Mouse (Mus musculus) ovary, postnatal 36 days (tissue): ENCODE results near the gene Svbp.

Source experiments
- DNase-seq: peaks from one replicate; pipeline ENCODE4 v3.0.0; 2022; ENCODE audit warnings: low spot score, mixed read lengths

The Svbp gene

GRCm38 (mm10) chr4:119194909-119195581 lies at the start of gene Svbp:
TSS of gene Svbp (plus strand) at chr4:119195306.
- peak; percentile 90 for DNase-seq

DNA sequence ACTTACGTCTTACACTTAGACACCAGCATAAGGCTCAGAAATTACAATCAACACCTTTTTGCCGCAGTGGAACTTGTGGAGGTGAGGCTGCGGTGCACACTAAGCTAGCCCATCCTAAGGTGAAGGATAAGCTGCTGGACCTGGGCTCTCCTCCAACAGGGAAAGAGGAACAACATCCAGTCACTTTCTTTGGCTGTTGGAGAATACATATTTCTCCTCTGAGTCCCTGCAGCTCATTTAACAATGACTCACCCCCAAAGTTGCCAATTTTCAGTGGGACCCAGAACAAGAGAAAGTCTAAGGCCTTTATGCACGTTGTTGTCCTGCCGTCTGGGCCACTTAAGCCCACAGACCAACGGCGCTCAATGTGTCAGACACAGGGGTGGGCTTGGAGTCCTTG lies 48.3 kb upstream of the Svbp start:
- DNase-seq: no peak

DNA sequence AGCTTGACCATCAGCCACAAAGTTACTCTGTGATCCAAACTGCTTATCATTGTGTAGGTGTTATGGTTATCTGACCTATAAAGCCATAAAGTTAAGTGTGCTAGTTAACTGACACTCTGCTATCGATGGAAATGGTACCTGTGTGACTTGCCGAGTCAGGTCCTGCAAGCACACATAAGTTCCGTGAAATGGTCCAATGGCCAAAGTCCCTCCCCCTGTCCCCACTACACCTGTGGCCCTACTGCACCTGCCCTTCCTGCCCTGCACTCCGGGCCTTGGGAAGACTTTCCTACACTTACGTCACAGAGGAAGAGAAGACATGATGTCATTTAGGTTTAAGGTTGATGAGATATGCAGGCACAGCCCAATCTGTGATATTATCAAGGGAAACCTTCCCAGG lies 47.8 kb upstream of the Svbp start:
- no peak for DNase-seq

DNA sequence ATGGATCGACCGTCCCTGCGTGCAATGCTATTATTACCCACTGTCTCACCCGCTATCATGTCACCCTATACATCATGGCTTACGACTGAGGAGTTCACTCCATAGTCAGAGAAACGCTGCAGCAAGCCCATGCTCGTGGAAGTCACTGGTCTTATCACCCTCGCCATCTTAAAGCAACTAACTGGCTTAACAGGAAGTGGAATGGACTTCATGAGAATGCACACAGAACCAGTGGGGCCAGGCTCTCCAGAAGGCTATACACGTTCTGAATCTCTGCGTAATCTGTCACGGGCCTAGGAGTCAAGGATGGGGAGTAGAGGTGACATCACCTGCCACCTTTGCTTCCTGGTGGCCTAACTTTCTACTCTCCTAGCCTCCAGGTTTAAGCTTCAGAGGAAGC lies 46.4 kb upstream of the Svbp start:
- DNase-seq: no peak

GRCm38 (mm10) chr4:119157186-119157585 lies 37.9 kb upstream of the Svbp start:
- peak; percentile 37 for DNase-seq

- no peak for DNase-seq
Measured at GRCm38 (mm10) chr4:119157891-119158290, 37.2 kb upstream of the Svbp start.

DNA sequence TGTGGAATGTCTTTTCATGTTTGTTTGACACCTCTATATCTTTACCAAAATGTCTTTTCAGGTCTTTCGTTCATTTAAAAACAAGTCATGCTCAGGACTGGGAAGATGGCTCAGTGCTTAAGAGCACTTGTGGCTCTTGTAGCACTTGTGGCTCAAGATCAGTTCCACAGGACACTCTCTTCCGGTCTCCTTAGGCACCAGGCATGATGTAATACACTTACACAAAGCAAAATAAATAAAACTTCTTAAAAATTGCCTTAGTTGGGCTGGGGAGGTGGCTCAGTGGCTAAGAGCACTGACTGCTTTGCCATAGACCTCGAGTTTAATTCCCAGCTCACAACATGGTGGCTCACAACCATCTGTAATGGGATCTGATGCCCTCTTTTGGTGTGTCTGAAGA lies 33.7 kb upstream of the Svbp start:
- no peak for DNase-seq

- no peak for DNase-seq
Measured at GRCm38 (mm10) chr4:119162990-119163389, 32.1 kb upstream of the Svbp start.

- no peak for DNase-seq
Measured at GRCm38 (mm10) chr4:119165916-119166315, 29.2 kb upstream of the Svbp start.

DNA sequence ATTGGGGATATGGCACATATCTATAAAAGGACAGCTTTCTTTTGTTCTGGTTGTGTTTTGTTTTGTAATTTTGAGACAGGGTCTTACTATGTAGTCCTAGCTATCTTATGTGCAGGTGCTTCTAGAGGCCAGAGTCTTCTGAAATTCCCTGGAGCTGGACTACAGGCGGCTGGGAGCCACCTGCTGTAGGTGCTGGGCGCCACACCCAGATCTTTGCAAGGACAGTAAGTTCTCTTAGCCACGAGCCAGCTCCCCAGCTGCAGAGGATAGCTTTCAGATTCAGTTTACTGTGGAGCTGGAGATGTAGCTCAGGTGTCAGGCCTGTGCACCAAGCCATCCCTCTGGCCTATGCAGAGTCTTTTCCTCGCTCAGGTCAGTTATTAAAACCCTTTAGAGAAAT lies 28.0 kb upstream of the Svbp start:
- no peak for DNase-seq

DNA sequence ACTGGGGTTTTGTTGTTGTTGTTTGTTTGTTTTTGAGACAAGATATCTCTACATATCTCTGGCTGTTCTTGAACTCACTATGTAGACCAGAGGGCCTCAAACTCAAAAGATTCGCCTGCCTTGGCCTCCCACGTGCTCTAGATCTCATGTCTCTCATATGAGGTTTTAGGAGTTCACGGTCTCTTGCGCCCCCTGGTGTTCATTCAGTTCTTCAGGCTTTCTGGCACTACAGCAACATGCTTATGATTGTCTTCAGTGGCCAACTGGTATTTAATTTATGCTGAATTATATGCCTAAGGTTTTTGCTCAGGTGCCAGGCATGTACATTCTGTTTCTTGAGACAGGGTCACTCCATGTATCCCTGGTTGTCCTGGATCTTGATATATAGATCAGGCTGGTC lies 27.4 kb upstream of the Svbp start:
- peak; percentile 68 for DNase-seq

DNA sequence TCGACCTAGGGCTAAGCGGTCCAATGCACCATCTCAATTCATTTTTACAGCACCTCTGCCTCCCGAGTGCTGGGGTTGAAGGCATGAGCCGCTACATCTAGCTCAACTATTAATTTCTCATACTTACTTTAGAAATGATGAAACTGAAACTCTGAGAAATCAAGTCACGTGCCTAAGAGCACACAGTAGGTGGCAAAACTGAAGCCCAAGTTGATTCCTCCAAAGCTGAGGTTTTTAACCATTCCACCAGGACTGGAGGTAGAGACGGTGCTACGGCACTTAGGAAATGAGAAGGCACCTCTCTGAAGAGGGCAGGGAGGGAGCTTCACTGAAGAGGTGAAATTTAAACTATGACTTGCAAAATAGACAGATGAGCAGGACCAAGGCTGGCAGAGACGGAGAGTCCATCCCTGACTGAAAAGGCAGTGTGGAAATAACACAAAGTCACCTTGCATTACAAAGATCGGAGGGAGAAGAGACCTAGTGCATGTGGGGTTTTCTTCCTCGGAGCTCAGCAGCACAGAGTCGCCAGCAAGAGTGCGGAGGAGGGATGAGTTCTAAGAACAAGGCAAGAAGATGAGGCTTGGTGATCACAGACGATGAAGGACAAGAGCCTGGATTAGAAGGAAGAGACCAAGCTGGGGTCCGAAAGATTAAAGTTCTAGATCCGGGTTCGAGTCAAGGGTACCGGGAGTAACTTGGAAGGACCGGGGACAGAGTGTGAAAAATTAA lies 22.0 kb upstream of the Svbp start:
- DNase-seq: no peak

- peak; percentile 90 for DNase-seq
Measured at GRCm38 (mm10) chr4:119173851-119174453, 21.2 kb upstream of the Svbp start, which contains the start of gene Zfp691. TSS of gene Zfp691 (minus strand) at chr4:119174195.

GRCm38 (mm10) chr4:119177702-119178101 lies 17.4 kb upstream of the Svbp start:
- DNase-seq: no peak

DNA sequence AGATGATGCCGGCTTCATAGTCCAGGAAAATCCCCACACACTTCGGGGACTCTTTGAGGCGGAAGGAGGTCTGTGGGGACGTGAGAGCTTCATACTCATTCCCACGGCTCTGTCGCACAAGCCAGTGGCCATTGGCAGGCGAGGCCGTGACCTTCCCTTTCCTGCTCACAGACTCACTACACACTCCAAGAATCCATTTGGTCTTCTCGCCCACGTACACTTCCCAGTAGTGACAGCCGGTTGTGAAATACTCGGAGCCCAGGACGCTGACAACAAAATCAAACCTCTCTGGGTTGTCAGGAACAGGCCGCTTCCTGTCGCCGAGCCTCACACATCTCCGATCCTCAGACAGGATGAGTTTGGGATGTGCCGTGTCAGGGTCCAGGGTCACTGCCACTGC lies 16.8 kb upstream of the Svbp start:
- DNase-seq: no peak

DNA sequence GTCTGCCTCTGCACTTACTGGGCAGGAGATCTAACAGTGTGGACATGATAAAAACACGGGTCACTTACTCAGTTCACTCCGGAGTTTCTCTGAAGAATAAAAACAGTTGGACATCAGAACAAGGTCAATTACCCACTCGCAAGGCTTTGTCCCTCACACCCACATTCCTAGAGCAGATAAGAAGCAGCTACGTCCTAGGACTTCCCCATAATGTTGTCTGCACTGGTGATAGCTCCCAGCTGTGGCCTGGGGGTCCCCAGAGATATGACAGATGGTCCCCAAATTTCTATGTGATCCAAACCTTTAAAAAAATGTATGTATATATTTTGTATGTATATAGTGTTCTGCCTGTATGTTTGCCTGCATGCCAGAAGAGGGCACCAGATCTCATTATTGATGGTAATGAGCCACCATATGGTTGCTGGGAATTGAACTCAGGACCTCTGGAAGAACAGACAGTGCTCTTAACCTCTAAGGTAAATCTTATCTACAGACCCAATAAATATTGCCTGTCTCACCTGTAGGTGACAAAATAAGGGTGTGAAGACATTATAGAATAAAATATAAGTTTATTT lies 14.9 kb upstream of the Svbp start:
- DNase-seq: no peak

- no peak for DNase-seq
Measured at GRCm38 (mm10) chr4:119181456-119181855, 13.7 kb upstream of the Svbp start.

DNA sequence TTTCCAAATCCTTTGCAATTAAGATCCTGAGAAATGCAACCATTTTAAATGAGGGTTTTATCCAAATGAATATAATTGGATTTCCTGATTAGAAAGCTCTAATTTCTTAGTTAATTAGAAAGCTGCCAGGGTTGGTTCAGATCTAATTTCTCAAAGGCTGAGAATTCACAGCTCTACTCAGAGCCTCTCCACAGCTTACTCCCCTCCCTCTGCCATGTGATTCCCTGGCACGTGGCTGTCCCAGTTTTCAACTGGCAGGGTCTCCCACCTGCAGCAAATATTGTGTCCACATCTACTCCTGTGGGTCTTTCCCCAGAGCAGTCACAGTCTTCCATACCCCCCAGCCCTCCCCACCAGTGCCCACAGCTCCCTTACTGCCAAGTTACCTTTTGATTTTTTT lies 11.6 kb upstream of the Svbp start:
- DNase-seq: no peak

DNA sequence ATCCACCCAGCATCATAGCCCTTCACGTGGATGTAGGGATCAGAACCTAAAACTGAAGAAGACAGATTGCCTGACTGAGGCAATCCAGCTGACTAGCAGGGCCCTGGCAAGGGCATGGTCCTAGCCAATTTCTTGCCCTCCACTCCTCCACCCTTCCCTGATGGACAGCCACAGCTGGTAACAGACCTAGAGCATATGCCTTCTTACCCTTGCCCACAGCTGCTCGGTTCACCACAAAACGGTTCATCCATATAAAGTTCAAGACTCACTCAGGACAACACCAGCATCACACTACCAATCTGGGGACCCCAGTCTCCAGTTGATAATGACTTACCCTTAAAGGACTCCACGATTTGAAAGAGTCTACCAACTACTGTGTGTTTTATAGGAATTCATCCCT lies 9.3 kb upstream of the Svbp start:
- DNase-seq: no peak

- no peak for DNase-seq
Measured at GRCm38 (mm10) chr4:119188060-119188785, 6.9 kb upstream of the Svbp start.

DNA sequence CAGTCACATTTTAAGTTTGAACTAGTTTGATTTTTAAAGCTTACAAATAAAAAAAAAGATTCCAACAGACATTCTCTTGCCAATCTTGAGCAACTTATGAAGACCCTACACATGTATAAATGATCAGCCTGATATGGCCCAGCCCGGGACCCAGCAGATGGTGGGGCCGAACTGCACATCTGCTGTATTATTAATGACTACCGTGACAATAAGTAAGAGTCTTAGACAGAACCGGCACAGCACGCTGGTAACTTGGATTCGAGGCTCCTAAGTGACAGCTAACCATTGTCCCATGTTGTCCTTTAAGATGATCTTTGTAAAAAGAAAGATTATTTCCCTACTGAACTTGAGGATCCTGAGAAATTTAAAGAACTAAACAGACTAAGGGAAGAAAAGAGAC lies 5.7 kb upstream of the Svbp start:
- no peak for DNase-seq

GRCm38 (mm10) chr4:119189864-119190263 lies 5.2 kb upstream of the Svbp start, which contains the start of gene Ermap:
TSS of gene Ermap (minus strand) at chr4:119190011.
- no peak for DNase-seq
